Mouse (Mus musculus): Measurements from ENCODE around the gene Lef1. TPM values are rescaled to one million over a fixed set of nuclear protein-coding genes. Genes with fewer than 3 reads are reported as not detected.

The Lef1 gene
- total and polyA plus RNA-seq, 3 experiments = 0.18 to 0.54 TPM; not detected in 1

DNA sequence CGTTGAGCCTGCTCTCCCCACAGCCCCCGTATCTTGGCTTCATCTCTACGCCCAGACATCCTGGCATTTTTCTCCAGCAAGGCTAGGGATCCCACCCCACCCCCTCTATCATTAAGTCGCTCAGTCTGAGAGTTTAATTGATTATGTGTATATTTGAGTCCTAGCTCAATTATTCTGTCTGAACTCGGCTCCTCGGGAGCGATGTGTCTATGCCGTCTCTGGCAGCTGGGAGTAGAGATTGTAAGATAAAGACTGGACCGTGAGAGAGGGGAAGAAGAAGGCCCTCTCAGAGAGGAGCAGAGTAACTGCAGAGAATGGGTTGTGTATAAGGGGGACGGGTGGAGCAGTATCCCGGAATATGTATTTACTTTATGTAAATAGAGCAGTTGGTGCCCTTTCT lies 80.0 kb downstream of the Lef1 start:
- TF ChIP-seq POLR2AphosphoS5 (IDR thresholded peaks at IDR 0.05; ENCODE audit: borderline replicate concordance, low read depth, low read length) (no peak), POLR2AphosphoS2 (IDR thresholded peaks at IDR 0.05; ENCODE audit: low read length) (no peak), CTCF (IDR thresholded peaks at IDR 0.05 in 2 of 3, conservative IDR thresholded peaks at IDR 0.05 in 1 of 3; ENCODE audit: control insufficient read depth in 1 of 3, insufficient read depth in 1 of 3, low read depth in 2 of 3, low read length in 3 of 3, poor library complexity in 1 of 3, severe bottlenecking in 1 of 3) (no peak), HCFC1 (IDR thresholded peaks at IDR 0.05; ENCODE audit: low read depth, low read length) (no peak), POLR2A (IDR thresholded peaks at IDR 0.05; ENCODE audit: control insufficient read depth in 1 of 2, insufficient read depth in 1 of 2, low read depth in 1 of 2, low read length in 2 of 2, poor library complexity in 1 of 2) (no peak)
- H3K4me3 ChIP-seq (ENCODE audit: control insufficient read depth in 1 of 2, insufficient read depth in 1 of 2, low read depth in 2 of 2, low read length in 2 of 2) = no peak overlapping the region

DNA sequence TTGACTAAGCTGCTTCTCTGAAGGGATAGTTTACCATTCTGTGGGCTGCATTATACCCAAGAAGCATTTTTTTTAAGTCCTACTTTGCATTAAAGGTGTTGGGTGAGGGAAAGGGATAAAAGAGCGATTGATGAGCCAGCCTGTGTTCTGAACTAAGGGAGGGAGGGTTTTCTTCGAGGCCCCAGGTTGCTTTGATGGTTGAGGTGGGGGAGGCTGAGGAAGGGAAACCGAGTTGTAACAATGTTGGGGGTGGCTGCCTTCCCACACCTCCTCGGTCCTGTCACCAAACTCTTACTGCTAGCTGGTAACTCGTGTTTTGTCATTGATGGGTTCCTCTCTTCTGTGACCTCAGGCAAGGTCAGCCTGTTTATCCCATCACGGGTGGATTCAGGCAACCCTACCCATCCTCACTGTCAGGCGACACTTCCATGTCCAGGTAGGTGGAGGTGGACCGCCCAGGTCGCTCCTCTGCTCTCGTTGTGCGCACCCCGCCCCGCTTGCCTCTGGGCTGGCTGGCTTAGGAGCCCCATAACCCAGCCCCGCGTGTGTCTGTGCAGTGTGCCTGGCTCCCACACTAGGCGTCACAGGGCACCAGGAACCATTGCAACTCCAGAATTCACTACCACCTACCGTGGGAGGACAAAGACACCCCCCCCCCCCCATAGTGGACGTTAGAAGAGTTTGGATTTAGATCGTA lies 80.5 kb downstream of the Lef1 start:
- Histone ChIP-seq H3K4me1 (ENCODE audit: control insufficient read depth in 1 of 2, insufficient read depth in 2 of 2, low read length in 2 of 2) (no peaks in the 10 kb centered on the region), H3K27ac (ENCODE audit: control insufficient read depth, low read depth, low read length) (no peak overlapping the region), H3K79me2 (ENCODE audit: control insufficient read depth, insufficient read depth, low read length, poor library complexity) (no peaks in the 10 kb centered on the region), H3K27me3 (ENCODE audit: control insufficient read depth in 1 of 2, insufficient read depth in 2 of 2, low read length in 2 of 2) (no peaks in the 10 kb centered on the region), H3K9me3 (replicated peaks; ENCODE audit: insufficient read depth, low read length) (no peaks in the 10 kb centered on the region), H3K36me3 (ENCODE audit: control insufficient read depth in 1 of 2, insufficient read depth in 2 of 2, low read length in 2 of 2) (no peaks in the 10 kb centered on the region), H3K9ac (ENCODE audit: control insufficient read depth, low read depth, low read length, poor library complexity, severe bottlenecking) (no peak overlapping the region), H3K4me3 (ENCODE audit: control insufficient read depth in 1 of 2, insufficient read depth in 1 of 2, low read depth in 2 of 2, low read length in 2 of 2) (no peak overlapping the region)
- DNase-seq (ENCODE audit: low read depth, low spot score) = no peak
- TF ChIP-seq HCFC1 (IDR thresholded peaks at IDR 0.05; ENCODE audit: low read depth, low read length) = no peak

More for the DNA sequence above, 80.0 kb downstream of the Lef1 start:
- H3K27ac ChIP-seq (ENCODE audit: control insufficient read depth, low read depth, low read length) = no peak overlapping the region
- H3K9me3 ChIP-seq (replicated peaks; ENCODE audit: insufficient read depth, low read length) = no peaks in the 10 kb centered on the region
- H3K9ac ChIP-seq (ENCODE audit: control insufficient read depth, low read depth, low read length, poor library complexity, severe bottlenecking) = no peak overlapping the region
- no peaks in the 10 kb centered on the region for H3K4me1 ChIP-seq (ENCODE audit: control insufficient read depth in 1 of 2, insufficient read depth in 2 of 2, low read length in 2 of 2)
- no peaks in the 10 kb centered on the region for H3K79me2 ChIP-seq (ENCODE audit: control insufficient read depth, insufficient read depth, low read length, poor library complexity)
- H3K27me3 ChIP-seq (ENCODE audit: control insufficient read depth in 1 of 2, insufficient read depth in 2 of 2, low read length in 2 of 2) = no peaks in the 10 kb centered on the region
- H3K36me3 ChIP-seq (ENCODE audit: control insufficient read depth in 1 of 2, insufficient read depth in 2 of 2, low read length in 2 of 2) = no peaks in the 10 kb centered on the region
- no peak for DNase-seq (ENCODE audit: low read depth, low spot score)

DNA sequence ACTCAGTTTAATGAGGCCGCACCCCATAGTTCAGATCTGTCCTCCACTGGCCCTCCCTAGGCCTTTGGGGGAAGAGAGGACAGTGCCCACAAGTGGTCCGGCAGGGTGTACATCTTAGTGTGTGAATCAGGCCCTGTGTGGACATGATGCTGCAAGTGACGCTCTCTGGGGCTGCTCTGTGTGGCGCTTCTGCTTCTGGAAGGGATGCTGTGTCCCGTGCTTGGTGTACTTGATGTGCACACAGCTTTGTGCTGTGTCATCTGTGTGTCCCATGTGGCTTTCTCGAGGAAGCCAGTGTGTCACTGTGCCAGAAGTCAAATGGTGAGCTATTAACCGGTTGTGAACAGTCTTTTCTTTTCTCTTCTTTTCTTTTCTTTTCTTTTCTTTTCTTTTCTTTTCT lies 81.2 kb downstream of the Lef1 start:
- Histone ChIP-seq H3K79me2 (ENCODE audit: control insufficient read depth, insufficient read depth, low read length, poor library complexity) (no peaks in the 10 kb centered on the region), H3K36me3 (ENCODE audit: control insufficient read depth in 1 of 2, insufficient read depth in 2 of 2, low read length in 2 of 2) (no peaks in the 10 kb centered on the region), H3K9ac (ENCODE audit: control insufficient read depth, low read depth, low read length, poor library complexity, severe bottlenecking) (no peak overlapping the region), H3K9me3 (replicated peaks; ENCODE audit: insufficient read depth, low read length) (no peaks in the 10 kb centered on the region), H3K4me1 (ENCODE audit: control insufficient read depth in 1 of 2, insufficient read depth in 2 of 2, low read length in 2 of 2) (no peaks in the 10 kb centered on the region), H3K27ac (ENCODE audit: control insufficient read depth, low read depth, low read length) (no peak overlapping the region), H3K27me3 (ENCODE audit: control insufficient read depth in 1 of 2, insufficient read depth in 2 of 2, low read length in 2 of 2) (no peaks in the 10 kb centered on the region), H3K4me3 (ENCODE audit: control insufficient read depth in 1 of 2, insufficient read depth in 1 of 2, low read depth in 2 of 2, low read length in 2 of 2) (no peak overlapping the region)
- DNase-seq (ENCODE audit: low read depth, low spot score) = no peak
- no peak for TF ChIP-seq RAD21 (IDR thresholded peaks at IDR 0.05; ENCODE audit: low read depth, low read length)
- no peak for TF ChIP-seq CHD1 (IDR thresholded peaks at IDR 0.05; ENCODE audit: low read depth, low read length)
- TF ChIP-seq MAX (IDR thresholded peaks at IDR 0.05; ENCODE audit: low read length) = no peak
- TF ChIP-seq TAL1 (IDR thresholded peaks at IDR 0.05; ENCODE audit: low read length) = no peak
- TF ChIP-seq CHD2 (IDR thresholded peaks at IDR 0.05; ENCODE audit: low read length) = no peak
- TF ChIP-seq NELFE (IDR thresholded peaks at IDR 0.05; ENCODE audit: low read depth, low read length) = no peak
- TF ChIP-seq POLR2A (IDR thresholded peaks at IDR 0.05; ENCODE audit: control insufficient read depth in 1 of 2, insufficient read depth in 1 of 2, low read depth in 1 of 2, low read length in 2 of 2, poor library complexity in 1 of 2) = no peak
- no peak for TF ChIP-seq POLR2AphosphoS2 (IDR thresholded peaks at IDR 0.05; ENCODE audit: low read length)
- no peak for TF ChIP-seq MEF2A (IDR thresholded peaks at IDR 0.05; ENCODE audit: extremely low read depth, insufficient replicate concordance, low read depth, low read length, poor library complexity, severe bottlenecking)
- no peak for TF ChIP-seq JUND (IDR thresholded peaks at IDR 0.05; ENCODE audit: low read depth, low read length)
- no peak for TF ChIP-seq CTCF (IDR thresholded peaks at IDR 0.05 in 2 of 3, conservative IDR thresholded peaks at IDR 0.05 in 1 of 3; ENCODE audit: control insufficient read depth in 1 of 3, insufficient read depth in 1 of 3, low read depth in 2 of 3, low read length in 3 of 3, poor library complexity in 1 of 3, severe bottlenecking in 1 of 3)
- TF ChIP-seq ZKSCAN1 (IDR thresholded peaks at IDR 0.05; ENCODE audit: low read depth, low read length) = no peak
- no peak for TF ChIP-seq HCFC1 (IDR thresholded peaks at IDR 0.05; ENCODE audit: low read depth, low read length)
- no peak for TF ChIP-seq BHLHE40 (IDR thresholded peaks at IDR 0.05; ENCODE audit: borderline replicate concordance, low read depth, low read length)
- no peak for TF ChIP-seq GABPA (IDR thresholded peaks at IDR 0.05; ENCODE audit: low read depth, low read length)
- no peak for TF ChIP-seq TCF12 (IDR thresholded peaks at IDR 0.05; ENCODE audit: low read depth, low read length)
- TF ChIP-seq SMC3 (IDR thresholded peaks at IDR 0.05; ENCODE audit: low read depth, low read length) = no peak
- TF ChIP-seq MAZ (IDR thresholded peaks at IDR 0.05; ENCODE audit: low read depth, low read length) = no peak

All from MEL (cell line).